Mouse (Mus musculus): ENCODE data around the gene Sema5a. TPM values are rescaled to one million over a fixed set of nuclear protein-coding genes. Genes with fewer than 3 reads are reported as not detected.
"Not testable (repeated sequence)": the region's sequence is repeated elsewhere in the genome, so short reads cannot be mapped to it uniquely, and the experiment has no call there.

Gene Sema5a
- polyA plus RNA-seq (2015; fragmentation: Nextera tagmentation; extraction: Ambion mirVana), result 15.8 and 16.0 TPM in 2 replicates

- Histone ChIP-seq H3K27ac (peak within 1 kb of the TSS; percentile 85), H3K9ac (peak within 1 kb of the TSS; percentile 75), H3K4me3 (replicated peaks) (peak within 1 kb of the TSS; percentile 73), H3K4me1 (replicated peaks) (0 out of 2 replicates have a peak, but pooled peaks cover 2% of the 10 kb centered on the region), H3K36me3 (no peaks in the 10 kb centered on the region), H3K4me2 (replicated peaks) (peak within 1 kb of the TSS; percentile 96), H3K27me3 (replicated peaks) (no peaks in the 10 kb centered on the region), H3K9me3 (no peaks in the 10 kb centered on the region)
- ATAC-seq, result peak; percentile 95
- under 1% methylated on average over 33 of the region's 45 CpGs for WGBS
Measured at GRCm38 (mm10) chr15:32244344-32244955, at the start of gene Sema5a. Gene Sema5a (plus strand): TSS chr15:32244810.

DNA sequence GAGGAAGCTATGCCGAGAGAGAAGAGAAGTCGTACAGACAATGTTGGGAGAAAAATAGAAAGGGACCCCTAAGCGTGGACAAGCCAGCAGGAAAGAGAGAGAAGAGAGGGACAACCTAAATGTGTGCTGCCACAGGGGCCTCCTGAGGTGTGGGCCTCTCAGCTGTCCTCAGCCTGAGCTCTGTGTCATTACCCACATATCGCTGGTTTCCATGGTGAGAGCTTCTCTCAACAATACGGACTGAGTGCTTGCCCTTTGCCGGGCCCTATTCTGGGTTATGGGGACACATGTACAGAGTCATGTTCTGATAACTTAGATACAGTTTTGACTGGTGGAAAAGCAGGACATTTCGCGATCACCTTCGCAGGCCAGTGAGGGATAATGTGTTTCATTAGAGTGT, 46.5 kb upstream of the Sema5a start:
- WGBS, result 69% methylated on average over 9 of the region's 9 CpGs
- H3K36me3 ChIP-seq, result no peaks in the 10 kb centered on the region
- H3K9ac ChIP-seq, result no peak overlapping the region
- no peak overlapping the region for H3K27ac ChIP-seq
- no peaks in the 10 kb centered on the region for H3K9me3 ChIP-seq
- H3K4me3 ChIP-seq (replicated peaks), result no peak overlapping the region
- no peaks in the 10 kb centered on the region for H3K27me3 ChIP-seq (replicated peaks)
- no peak for ATAC-seq
- 0 out of 2 replicates have a peak, but pooled peaks cover 2% of the 10 kb centered on the region for H3K4me1 ChIP-seq (replicated peaks)
- no peak overlapping the region for H3K4me2 ChIP-seq (replicated peaks)

- H3K4me2 ChIP-seq (replicated peaks), result no peak overlapping the region
- no peak overlapping the region for H3K9ac ChIP-seq
- no peaks in the 10 kb centered on the region for H3K27me3 ChIP-seq (replicated peaks)
- H3K27ac ChIP-seq, result no peak overlapping the region
- ATAC-seq, result no peak
- H3K4me1 ChIP-seq (replicated peaks), result 0 out of 2 replicates have a peak, but pooled peaks cover 2% of the 10 kb centered on the region
- H3K36me3 ChIP-seq, result no peaks in the 10 kb centered on the region
- 76% methylated on average over 5 of the region's 5 CpGs for whole genome bisulfite sequencing
- H3K9me3 ChIP-seq, result no peaks in the 10 kb centered on the region
- no peak overlapping the region for H3K4me3 ChIP-seq (replicated peaks)
Measured at GRCm38 (mm10) chr15:32198561-32198960, 46.0 kb upstream of the Sema5a start.

DNA sequence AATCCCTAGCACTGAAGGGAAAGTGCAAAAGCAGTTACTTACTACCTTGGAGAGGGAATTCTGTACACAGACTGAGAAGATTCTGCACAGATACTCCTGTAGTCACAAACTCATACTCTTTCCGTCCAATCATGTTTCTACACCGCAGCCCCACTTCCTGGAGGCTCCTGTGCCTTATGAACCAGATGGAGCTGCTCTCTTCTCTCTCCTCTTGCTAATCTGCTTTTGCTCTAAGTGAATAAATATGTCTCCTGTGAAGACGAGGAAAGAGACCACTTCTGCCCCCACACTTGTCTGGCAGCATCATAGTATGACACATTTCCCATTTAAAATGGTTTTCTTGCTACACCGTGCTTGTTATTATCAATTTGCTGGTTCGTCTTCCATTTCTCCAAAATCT, 41.4 kb upstream of the Sema5a start:
- no peak for ATAC-seq
- WGBS, result 76% methylated on average over 5 of the region's 5 CpGs
- no peak overlapping the region for H3K9ac ChIP-seq

DNA sequence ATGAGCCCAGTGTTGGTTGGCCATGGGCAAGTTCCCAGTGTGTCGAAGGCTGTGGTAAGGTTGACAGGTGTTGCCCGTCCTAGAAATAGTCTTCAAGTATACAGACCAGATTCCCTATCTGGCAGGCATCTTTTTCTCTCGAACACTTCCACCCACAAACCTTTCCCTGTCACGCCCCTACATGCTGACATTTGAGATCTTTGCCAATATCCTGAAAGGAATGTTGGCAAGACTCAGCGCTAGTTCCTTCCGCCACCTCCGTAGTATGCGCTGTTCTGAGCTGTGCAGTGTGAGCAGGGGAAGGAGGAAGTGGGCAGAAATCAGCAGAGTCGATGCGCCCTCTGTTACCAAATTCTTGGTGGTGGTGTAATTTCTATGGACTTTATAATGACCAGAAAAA, 39.7 kb upstream of the Sema5a start:
- WGBS, result 86% methylated on average over 10 of the region's 10 CpGs
- H3K4me2 ChIP-seq (replicated peaks), result no peak overlapping the region
- no peaks in the 10 kb centered on the region for H3K9me3 ChIP-seq
- H3K27me3 ChIP-seq (replicated peaks), result no peaks in the 10 kb centered on the region
- H3K36me3 ChIP-seq, result no peaks in the 10 kb centered on the region
- H3K9ac ChIP-seq, result no peak overlapping the region
- H3K4me1 ChIP-seq (replicated peaks), result no peaks in the 10 kb centered on the region
- H3K4me3 ChIP-seq (replicated peaks), result no peak overlapping the region
- no peak for ATAC-seq
- no peak overlapping the region for H3K27ac ChIP-seq

More for the DNA sequence above, 41.4 kb upstream of the Sema5a start:
- Histone ChIP-seq H3K4me3 (replicated peaks) (no peak overlapping the region), H3K9me3 (no peaks in the 10 kb centered on the region), H3K27me3 (replicated peaks) (no peaks in the 10 kb centered on the region), H3K4me2 (replicated peaks) (no peak overlapping the region), H3K27ac (no peak overlapping the region), H3K4me1 (replicated peaks) (no peaks in the 10 kb centered on the region), H3K36me3 (no peaks in the 10 kb centered on the region)

DNA sequence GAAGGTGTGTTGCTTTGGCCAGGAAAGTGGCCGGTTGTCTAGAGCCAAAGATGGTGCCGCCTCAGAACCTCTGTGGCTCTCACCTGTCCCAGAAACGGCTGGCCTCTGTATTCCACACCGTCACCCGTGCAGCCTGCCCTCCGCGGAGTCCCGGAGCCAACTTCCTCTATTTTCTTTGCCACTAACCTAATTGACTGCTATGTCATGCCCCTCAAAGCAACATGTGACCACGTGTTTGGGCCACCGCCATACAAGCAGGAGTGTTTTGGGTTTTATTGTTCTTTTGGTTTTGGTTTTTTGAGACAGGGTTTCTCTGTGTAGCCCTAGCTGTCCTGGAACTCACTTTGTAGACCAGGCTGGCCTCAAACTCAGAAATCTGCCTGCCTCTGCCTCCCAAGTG, 29.9 kb upstream of the Sema5a start:
- H3K9me3 ChIP-seq; H3K9ac ChIP-seq; ATAC-seq; H3K4me1 ChIP-seq (replicated peaks); H3K27ac ChIP-seq; H3K27me3 ChIP-seq (replicated peaks); H3K4me2 ChIP-seq (replicated peaks); H3K36me3 ChIP-seq; H3K4me3 ChIP-seq (replicated peaks): not testable (repeated sequence)
- 88% methylated on average over 10 of the region's 10 CpGs for WGBS

GRCm38 (mm10) chr15:32223028-32223427, 21.6 kb upstream of the Sema5a start:
- H3K4me3 ChIP-seq (replicated peaks), result no peak overlapping the region
- H3K9ac ChIP-seq, result no peak overlapping the region
- no peak overlapping the region for H3K27ac ChIP-seq
- ATAC-seq, result no peak
- H3K4me2 ChIP-seq (replicated peaks), result no peak overlapping the region
- H3K27me3 ChIP-seq (replicated peaks), result no peaks in the 10 kb centered on the region
- H3K36me3 ChIP-seq, result no peaks in the 10 kb centered on the region
- H3K9me3 ChIP-seq, result no peaks in the 10 kb centered on the region
- WGBS, result 83% methylated on average over 7 of the region's 7 CpGs
- no peaks in the 10 kb centered on the region for H3K4me1 ChIP-seq (replicated peaks)

DNA sequence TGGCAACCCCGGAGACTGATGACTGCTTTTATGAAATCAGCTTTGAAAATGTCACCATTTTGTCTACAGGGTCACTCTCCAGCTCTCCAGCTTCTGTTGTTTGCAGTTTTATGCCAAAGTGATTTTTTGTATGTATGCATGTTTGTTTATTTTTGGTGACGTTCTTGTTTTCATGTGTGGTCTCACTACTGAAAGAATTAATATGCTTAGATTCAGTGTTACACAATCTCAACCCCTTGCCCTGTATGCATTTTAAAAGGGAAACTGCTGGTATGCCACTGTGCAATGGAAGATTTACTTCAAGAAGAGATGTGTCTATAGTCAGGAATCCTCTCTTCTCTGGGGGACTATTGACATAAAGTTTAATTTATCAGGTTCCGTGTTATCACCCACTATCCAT, 19.2 kb upstream of the Sema5a start:
- 68% methylated on average over 3 of the region's 3 CpGs for WGBS
- H3K27me3 ChIP-seq (replicated peaks), result no peaks in the 10 kb centered on the region
- no peak overlapping the region for H3K9ac ChIP-seq
- H3K4me3 ChIP-seq (replicated peaks), result no peak overlapping the region
- H3K9me3 ChIP-seq, result no peaks in the 10 kb centered on the region
- H3K27ac ChIP-seq, result no peak overlapping the region
- H3K4me1 ChIP-seq (replicated peaks), result no peaks in the 10 kb centered on the region
- H3K4me2 ChIP-seq (replicated peaks), result no peak overlapping the region
- ATAC-seq, result no peak
- no peaks in the 10 kb centered on the region for H3K36me3 ChIP-seq

- Histone ChIP-seq H3K9ac (no peak overlapping the region), H3K4me1 (replicated peaks) (no peaks in the 10 kb centered on the region), H3K27me3 (replicated peaks) (no peaks in the 10 kb centered on the region), H3K36me3 (no peaks in the 10 kb centered on the region), H3K4me3 (replicated peaks) (no peak overlapping the region), H3K9me3 (no peaks in the 10 kb centered on the region), H3K27ac (no peak overlapping the region), H3K4me2 (replicated peaks) (no peak overlapping the region)
- WGBS, result 71% methylated on average over 6 of the region's 6 CpGs
- peak; percentile 50; the same call in 1 of the 2 replicates for ATAC-seq
Measured at GRCm38 (mm10) chr15:32226381-32226780, 18.2 kb upstream of the Sema5a start.

GRCm38 (mm10) chr15:32226888-32227395, 17.7 kb upstream of the Sema5a start:
- no peaks in the 10 kb centered on the region for H3K4me1 ChIP-seq (replicated peaks)
- no peak overlapping the region for H3K4me3 ChIP-seq (replicated peaks)
- ATAC-seq, result peak; percentile 85
- H3K9me3 ChIP-seq, result no peaks in the 10 kb centered on the region
- no peaks in the 10 kb centered on the region for H3K36me3 ChIP-seq
- H3K9ac ChIP-seq, result no peak overlapping the region
- no peak overlapping the region for H3K27ac ChIP-seq
- no peaks in the 10 kb centered on the region for H3K27me3 ChIP-seq (replicated peaks)
- 68% methylated on average over 7 of the region's 7 CpGs for WGBS
- no peak overlapping the region for H3K4me2 ChIP-seq (replicated peaks)

GRCm38 (mm10) chr15:32230066-32230465, 14.5 kb upstream of the Sema5a start:
- no peak overlapping the region for H3K9ac ChIP-seq
- no peak for ATAC-seq
- H3K27ac ChIP-seq, result no peak overlapping the region
- no peak overlapping the region for H3K4me3 ChIP-seq (replicated peaks)
- no peaks in the 10 kb centered on the region for H3K4me1 ChIP-seq (replicated peaks)
- no peaks in the 10 kb centered on the region for H3K36me3 ChIP-seq
- H3K4me2 ChIP-seq (replicated peaks), result no peak overlapping the region
- H3K27me3 ChIP-seq (replicated peaks), result no peaks in the 10 kb centered on the region
- no peaks in the 10 kb centered on the region for H3K9me3 ChIP-seq
- 80% methylated on average over 2 of the region's 2 CpGs for whole genome bisulfite sequencing

DNA sequence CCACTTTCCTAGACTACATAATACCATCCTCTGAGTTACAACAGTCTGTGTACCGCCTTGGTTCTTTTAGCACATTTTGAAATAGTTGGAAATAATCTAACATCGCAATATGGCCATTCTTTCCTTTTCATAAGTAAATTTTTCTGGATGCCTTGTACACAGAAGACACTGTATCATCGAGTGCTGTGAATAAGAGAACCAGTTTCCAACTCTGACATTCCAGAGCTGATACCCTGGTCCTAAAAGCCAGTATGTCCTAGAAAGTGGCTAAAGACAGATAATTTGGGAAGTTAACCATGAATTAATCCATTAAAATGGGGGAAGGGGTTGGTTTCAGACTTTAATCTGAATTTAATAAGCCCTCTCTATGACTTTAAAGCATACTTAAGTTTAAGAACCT, 12.4 kb upstream of the Sema5a start:
- Histone ChIP-seq H3K4me2 (replicated peaks) (no peak overlapping the region), H3K9ac (no peak overlapping the region), H3K4me3 (replicated peaks) (no peak overlapping the region), H3K9me3 (no peaks in the 10 kb centered on the region), H3K27ac (no peak overlapping the region), H3K27me3 (replicated peaks) (no peaks in the 10 kb centered on the region), H3K4me1 (replicated peaks) (no peaks in the 10 kb centered on the region), H3K36me3 (no peaks in the 10 kb centered on the region)
- 85% methylated on average over 3 of the region's 3 CpGs for WGBS
- ATAC-seq, result no peak

DNA sequence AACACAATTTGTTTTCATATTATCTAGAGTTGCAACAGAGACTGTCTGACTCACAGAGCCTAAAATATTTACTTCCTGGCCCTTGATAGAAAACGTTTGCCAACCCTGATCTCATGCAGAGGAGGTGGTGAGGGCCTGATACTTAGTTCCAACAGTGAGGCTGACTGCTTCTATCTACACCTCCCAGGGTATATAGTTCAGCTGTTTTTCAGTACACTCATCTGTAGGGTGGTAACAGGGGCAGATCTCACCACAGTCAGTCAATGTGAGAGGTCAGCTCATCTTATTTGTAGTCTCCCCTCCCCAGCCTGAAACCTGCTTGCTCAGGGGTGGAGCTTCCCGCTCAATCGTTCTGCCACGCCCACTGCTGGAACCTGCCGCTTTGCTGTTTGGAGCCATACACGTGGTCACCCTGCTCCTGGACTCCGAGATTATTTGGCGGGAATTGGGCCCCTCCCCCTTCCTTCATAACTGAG, 11.9 kb upstream of the Sema5a start:
- not testable (repeated sequence) for H3K27me3 ChIP-seq (replicated peaks); H3K4me3 ChIP-seq (replicated peaks); H3K4me2 ChIP-seq (replicated peaks); H3K27ac ChIP-seq; H3K9me3 ChIP-seq; H3K4me1 ChIP-seq (replicated peaks); H3K9ac ChIP-seq; H3K36me3 ChIP-seq
- 9% methylated on average over 8 of the region's 8 CpGs for WGBS
- ATAC-seq, result peak; percentile 72

Data from intestine, embryonic 15.5 days (tissue).